In the genomic region with DNA sequence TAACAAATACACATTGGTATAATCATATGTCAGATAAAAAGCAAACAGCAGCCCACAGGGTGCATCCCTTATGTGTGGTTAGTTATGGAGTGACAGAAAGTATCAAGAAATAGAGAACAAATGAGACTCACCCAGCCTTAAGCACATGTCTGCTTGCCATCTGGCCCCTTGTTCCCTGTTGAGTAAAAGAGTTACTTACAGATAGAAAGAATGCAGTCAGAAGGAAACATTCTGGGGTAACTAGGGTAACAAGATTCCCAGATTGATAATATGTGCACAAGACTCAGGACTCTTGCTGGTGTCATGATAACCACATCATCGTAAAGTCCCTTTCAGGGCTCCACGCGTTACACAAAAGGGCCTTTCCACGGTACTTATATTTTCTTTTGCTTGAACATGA, we compare ENCODE assay signal across 23 mouse cellular contexts.
A peak's percentile ranks its signal among the peaks of the same experiment; 100 is the strongest.
DNase-seq lines count a peak whose midpoint lies in the region; ATAC-seq lines count a peak whose summit lies in the region.
"Had no signal": no experiment of that assay in that cellular context is flagged by ENCODE, and none has a peak within 500 bp of the region (broad histone marks: within the 10 kb centered on the region; RNA-seq: fewer than 3 reads in every experiment).

No protein-coding gene starts in this region.

- 20% methylated on average over 4 of the region's 4 CpGs for WGBS in hindbrain, embryonic 15.5 days
- WGBS in hindbrain, embryonic 13.5 days: 38% methylated on average over 4 of the region's 4 CpGs

- DNase-seq in cerebellum, postnatal 10 days: peak; percentile 15 to 33
- DNase-seq in cerebellum, adult 8-10 months: no peak
- DNase-seq in 416B (ENCODE audit: low read depth): peak; percentile 22
- peak; percentile 26 for DNase-seq in embryo, embryonic 11 days
- no peak for DNase-seq in urinary bladder, postnatal 4 days (ENCODE audit: low spot score in 2 of 2)
- DNase-seq: adrenal gland, postnatal 25 days; cerebellum, adult 2 months; gastrocnemius, postnatal 25 days; heart, postnatal 4 days; kidney, postnatal 36 days; midbrain, embryonic 14.5 days; right cerebral cortex, adult 18-20 months had no signal

- H3K27ac ChIP-seq in hindbrain, embryonic 15.5 days (replicated peaks): no peak overlapping the region
- H3K27ac ChIP-seq in hindbrain, embryonic 13.5 days: no peak overlapping the region
- H3K27ac ChIP-seq: forebrain, embryonic 12.5 days; heart, embryonic 15.5 days; liver, embryonic 12.5 days; lung, embryonic 15.5 days; stomach, postnatal 0 days had no signal

- no peak overlapping the region for H3K4me3 ChIP-seq in hindbrain, embryonic 15.5 days
- H3K4me3 ChIP-seq in hindbrain, embryonic 13.5 days: no peak overlapping the region
- H3K4me3 ChIP-seq: forebrain, embryonic 12.5 days; heart, embryonic 15.5 days; liver, embryonic 12.5 days; lung, embryonic 15.5 days had no signal

- no peaks in the 10 kb centered on the region for H3K4me1 ChIP-seq in hindbrain, embryonic 15.5 days (replicated peaks)
- no peaks in the 10 kb centered on the region for H3K4me1 ChIP-seq in hindbrain, embryonic 13.5 days (replicated peaks)
- H3K4me1 ChIP-seq: forebrain, embryonic 12.5 days; heart, embryonic 15.5 days; liver, embryonic 12.5 days; lung, embryonic 15.5 days had no signal

- no peaks in the 10 kb centered on the region for H3K36me3 ChIP-seq in hindbrain, embryonic 15.5 days
- no peaks in the 10 kb centered on the region for H3K36me3 ChIP-seq in hindbrain, embryonic 13.5 days
- H3K36me3 ChIP-seq: forebrain, embryonic 12.5 days; G1E; heart, embryonic 15.5 days; liver, embryonic 12.5 days; lung, embryonic 15.5 days had no signal

- H3K9ac ChIP-seq in hindbrain, embryonic 15.5 days: no peak overlapping the region
- H3K9ac ChIP-seq in hindbrain, embryonic 13.5 days: no peak overlapping the region
- H3K9ac ChIP-seq: forebrain, embryonic 12.5 days; heart, embryonic 15.5 days; liver, embryonic 12.5 days; lung, embryonic 15.5 days had no signal

- H3K4me2 ChIP-seq in hindbrain, embryonic 15.5 days: no peak overlapping the region
- no peak overlapping the region for H3K4me2 ChIP-seq in hindbrain, embryonic 13.5 days
- H3K4me2 ChIP-seq: forebrain, embryonic 12.5 days; heart, embryonic 15.5 days; liver, embryonic 12.5 days; lung, embryonic 15.5 days had no signal

- no peaks in the 10 kb centered on the region for H3K27me3 ChIP-seq in hindbrain, embryonic 15.5 days
- no peaks in the 10 kb centered on the region for H3K27me3 ChIP-seq in hindbrain, embryonic 13.5 days
- H3K27me3 ChIP-seq: forebrain, embryonic 12.5 days; heart, embryonic 15.5 days; liver, embryonic 12.5 days; lung, embryonic 15.5 days had no signal

- no peaks in the 10 kb centered on the region for H3K9me3 ChIP-seq in hindbrain, embryonic 15.5 days
- no peaks in the 10 kb centered on the region for H3K9me3 ChIP-seq in hindbrain, embryonic 13.5 days
- H3K9me3 ChIP-seq: forebrain, embryonic 12.5 days; G1E; heart, embryonic 15.5 days; liver, embryonic 12.5 days; lung, embryonic 15.5 days had no signal

- peak; percentile 73; the same call in 1 of the 2 replicates for ATAC-seq in hindbrain, embryonic 15.5 days (ENCODE audit: low FRiP score, low read depth)
- ATAC-seq in hindbrain, embryonic 13.5 days (ENCODE audit: low FRiP score): no peak
- no peak for ATAC-seq in granulocyte monocyte progenitor cell, adult 5-6 weeks (replicated peaks; ENCODE audit: poor library complexity, severe bottlenecking)
- ATAC-seq: CD4-positive, CD25-positive, alpha-beta regulatory T cell, adult 4 months; intestine, embryonic 16.5 days; liver, embryonic 12.5 days had no signal

Comparison
In these comparisons a context has a peak if more than half of its experiments do, and no peak if none do; other contexts are left out.
1. DNase-seq: peak in cerebellum, postnatal 10 days (2 of 2), 416B (single experiment) and embryo, embryonic 11 days (single experiment); none in cerebellum, adult 8-10 months (single experiment) and urinary bladder, postnatal 4 days (0 of 2).